Mouse (Mus musculus) kidney, embryonic 16.5 days (tissue): ENCODE measurements around the gene Zswim3. TPM values are rescaled to one million over a fixed set of nuclear protein-coding genes. Genes with fewer than 3 reads are reported as not detected.

Source experiments
- ATAC-seq: fragments of 200-750 bp; cut with Nextera tagmentation; 2 replicates; pipeline ENCODE4 v1.8.0; 2017; ENCODE audit warnings: moderate TSS enrichment; ENCODE audit not compliant: low FRiP score, low TSS enrichment
- H3K27ac ChIP-seq: fragments of 300-500 bp; sonication (generic); 2 replicates; pipeline ENCODE4 v1.5.1; 2014; ENCODE audit warnings: low read length
- H3K27me3 ChIP-seq: fragments of 300-500 bp; sonication (generic); 2 replicates; pipeline ENCODE4 v1.6.1; 2014; ENCODE audit warnings: low read length, control low read depth, mixed read lengths; ENCODE audit not compliant: insufficient read depth
- H3K36me3 ChIP-seq: fragments of 300-500 bp; sonication (generic); 2 replicates; pipeline ENCODE4 v1.6.1; 2014; ENCODE audit warnings: low read length, control low read depth, mixed read lengths; ENCODE audit not compliant: insufficient read depth
- H3K4me1 ChIP-seq: fragments of 300-500 bp; sonication (generic); 2 replicates; pipeline ENCODE4 v1.6.1; 2014; ENCODE audit warnings: low read length, control low read depth, mixed read lengths; ENCODE audit not compliant: insufficient read depth
- H3K4me2 ChIP-seq: fragments of 300-500 bp; sonication (generic); replicated peaks from 2 replicates; pipeline ENCODE4 v1.6.1; 2014; ENCODE audit warnings: low read depth, low read length
- H3K4me3 ChIP-seq: fragments of 300-500 bp; sonication (generic); 2 replicates; pipeline ENCODE4 v1.5.1; 2014; ENCODE audit warnings: mild to moderate bottlenecking, low read length
- H3K9ac ChIP-seq: fragments of 300-500 bp; sonication (generic); replicated peaks from 2 replicates; pipeline ENCODE4 v1.6.1; 2014; ENCODE audit warnings: low read length
- H3K9me3 ChIP-seq: fragments of 300-500 bp; sonication (generic); 2 replicates; pipeline ENCODE4 v1.6.1; 2016; ENCODE audit warnings: low read length, control low read depth
- WGBS: fragments of 180-500 bp; shearing (Covaris S2); extraction: QIAGEN DNeasy Blood & Tissue Kit; methylation state at CpG from one replicate; pipeline ENCODE4 v1.1.7; 2014; 5-methylcytosine and 5-hydroxymethylcytosine counted together
- polyA plus RNA-seq: library from polyadenylated mRNA; unstranded; fragments of >200 nt; fragmentation: Nextera tagmentation; extraction: Ambion mirVana; gene quantifications from 2 replicates; pipeline ENCODE4 v1.2.1, GENCODE M21; 2015

Zswim3 gene
- polyA plus RNA-seq, result 10.6 and 11.9 TPM in 2 replicates

DNA sequence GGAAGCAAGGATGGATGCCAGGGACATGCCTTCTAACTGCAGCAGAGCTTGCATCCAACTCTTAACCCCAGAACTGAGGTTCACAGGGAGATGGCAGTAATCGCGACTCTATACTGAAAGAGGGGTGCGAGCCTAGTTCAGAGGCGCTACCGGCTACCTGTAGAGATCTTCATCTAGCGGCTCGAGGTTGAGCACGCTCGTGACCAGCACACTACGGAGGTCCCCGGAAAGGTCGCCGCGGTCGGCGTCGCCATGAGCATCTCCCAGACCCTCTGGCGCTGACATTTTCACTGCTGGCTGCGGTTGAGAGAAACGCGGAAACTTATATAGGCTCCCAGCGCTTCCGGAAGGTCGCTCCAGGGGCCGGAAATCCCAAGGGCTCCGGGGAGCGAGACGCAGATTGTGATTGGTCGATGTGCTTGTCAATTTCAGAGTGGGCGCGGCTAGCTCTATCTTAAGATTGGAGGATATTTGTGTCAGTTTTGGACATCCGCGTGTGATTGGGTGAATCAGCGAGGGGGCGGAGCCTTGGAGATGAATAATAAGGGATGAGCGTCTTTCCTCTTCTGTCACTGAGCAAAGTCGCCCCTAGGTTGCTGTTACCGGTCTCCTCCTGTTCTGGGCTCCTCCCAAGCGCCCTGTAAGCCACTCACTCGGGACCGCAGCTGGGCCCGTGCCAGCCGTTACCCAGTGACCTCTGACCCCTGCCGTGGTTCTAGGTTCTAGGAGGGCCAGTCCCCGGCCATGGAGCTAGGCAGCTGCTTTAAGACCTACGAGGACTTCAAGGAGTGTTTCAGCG, at the start of gene Zswim3, which contains the start of gene Acot8:
Gene Zswim3 (plus strand): TSS at position 566 of the 799 bp plus-strand sequence.
Gene Acot8 (minus strand): TSS at position 350 of the 799 bp plus-strand sequence.
- H3K4me3 ChIP-seq, result peak within 1 kb of the TSS; percentile 63
- H3K4me1 ChIP-seq, result peaks cover 24% of the 10 kb centered on the region
- under 1% methylated on average over 47 of the region's 47 CpGs for WGBS
- H3K9me3 ChIP-seq, result no peaks in the 10 kb centered on the region
- no peaks in the 10 kb centered on the region for H3K27me3 ChIP-seq
- peak within 1 kb of the TSS; percentile 84 for H3K27ac ChIP-seq
- H3K4me2 ChIP-seq, result peak within 1 kb of the TSS; percentile 86
- peak; percentile 98 for ATAC-seq
- H3K9ac ChIP-seq, result peak within 1 kb of the TSS; percentile 84
- H3K36me3 ChIP-seq, result peaks cover 11% of the 10 kb centered on the region

DNA sequence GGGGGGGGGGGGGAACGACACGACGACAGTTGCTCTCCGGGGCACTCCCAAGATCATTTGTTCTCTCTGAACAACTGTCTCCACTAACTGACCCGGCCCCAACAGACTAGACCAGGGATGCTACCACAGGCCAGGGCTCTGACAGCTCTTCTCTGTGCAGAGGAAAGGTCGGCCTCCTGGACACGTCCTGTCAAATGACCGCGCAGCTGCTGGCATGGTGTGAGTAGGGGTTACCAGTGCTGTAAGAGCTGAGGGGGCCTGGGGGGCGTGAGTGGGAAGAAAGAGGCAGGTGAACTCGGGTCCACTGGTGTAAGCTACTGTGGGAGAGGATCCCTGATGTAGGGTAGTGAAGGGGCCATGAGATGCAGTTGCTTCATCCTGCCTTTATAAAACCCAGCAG, 47.1 kb upstream of the Zswim3 start:
- H3K27me3 ChIP-seq, result no peaks in the 10 kb centered on the region
- no peak overlapping the region for H3K4me2 ChIP-seq
- 82% methylated on average over 11 of the region's 11 CpGs for WGBS
- no peak for ATAC-seq
- H3K9me3 ChIP-seq, result no peaks in the 10 kb centered on the region
- no peaks in the 10 kb centered on the region for H3K4me1 ChIP-seq
- no peak overlapping the region for H3K27ac ChIP-seq
- peaks cover 87% of the 10 kb centered on the region for H3K36me3 ChIP-seq
- H3K4me3 ChIP-seq, result no peak overlapping the region
- H3K9ac ChIP-seq, result no peak overlapping the region

DNA sequence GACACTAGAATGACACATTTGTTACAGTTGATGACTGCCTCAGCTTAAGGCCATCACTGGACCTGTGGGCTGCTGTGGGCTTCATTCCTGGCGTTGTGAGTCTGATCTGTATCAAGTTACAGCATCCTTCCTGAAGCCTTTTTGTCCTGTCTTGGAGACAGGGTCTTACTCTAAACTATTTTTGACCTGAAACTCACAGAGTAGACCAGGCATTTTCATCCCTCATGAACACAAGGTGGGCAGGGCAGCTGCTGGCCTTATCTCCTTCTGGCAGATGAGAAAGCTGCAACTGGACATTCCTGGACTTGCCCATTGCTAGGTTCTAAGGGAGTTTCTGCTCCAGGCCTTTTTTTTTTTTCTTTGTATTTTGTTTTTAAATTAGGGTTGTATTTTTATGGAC, 46.2 kb upstream of the Zswim3 start:
- 28% methylated on average over 1 of the region's 1 CpGs for WGBS
- H3K9me3 ChIP-seq, result no peaks in the 10 kb centered on the region
- ATAC-seq, result no peak
- H3K9ac ChIP-seq, result no peak overlapping the region
- H3K4me2 ChIP-seq, result no peak overlapping the region
- H3K27me3 ChIP-seq, result no peaks in the 10 kb centered on the region
- no peak overlapping the region for H3K27ac ChIP-seq
- peaks cover 95% of the 10 kb centered on the region for H3K36me3 ChIP-seq
- no peak overlapping the region for H3K4me3 ChIP-seq
- H3K4me1 ChIP-seq, result no peaks in the 10 kb centered on the region

- peaks cover 89% of the 10 kb centered on the region for H3K36me3 ChIP-seq
- 83% methylated on average over 4 of the region's 4 CpGs for WGBS
- no peak for ATAC-seq
- H3K4me2 ChIP-seq, result no peak overlapping the region
- no peaks in the 10 kb centered on the region for H3K9me3 ChIP-seq
- H3K9ac ChIP-seq, result no peak overlapping the region
- no peaks in the 10 kb centered on the region for H3K27me3 ChIP-seq
- no peaks in the 10 kb centered on the region for H3K4me1 ChIP-seq
- H3K4me3 ChIP-seq, result no peak overlapping the region
- H3K27ac ChIP-seq, result no peak overlapping the region
These were observed 44.7 kb upstream of the Zswim3 start for GRCm38 (mm10) chr2:164760059-164760833.

DNA sequence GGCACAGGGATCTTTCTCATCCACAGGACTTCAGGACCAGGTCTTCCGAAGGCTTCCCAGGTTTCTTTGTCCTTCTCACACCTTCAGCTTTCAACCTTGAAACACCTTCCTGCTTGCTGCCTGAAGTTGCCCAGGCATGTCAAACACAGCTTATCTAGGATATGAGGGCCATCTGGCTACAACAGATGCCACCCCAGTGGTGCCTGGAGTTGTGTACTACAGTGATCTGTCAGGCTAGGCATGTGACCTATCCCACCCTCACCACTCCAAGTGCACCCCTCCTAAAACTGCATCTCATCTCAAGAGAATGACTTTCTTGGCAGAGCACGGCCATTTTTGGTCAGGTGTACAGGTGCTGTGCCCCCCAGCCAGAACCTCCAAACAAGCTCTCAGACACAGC, 43.4 kb upstream of the Zswim3 start:
- ATAC-seq, result peak; percentile 57; the same call in 1 of the 2 replicates
- Histone ChIP-seq H3K27ac (no peak overlapping the region), H3K9ac (no peak overlapping the region), H3K4me2 (no peak overlapping the region), H3K36me3 (peaks cover 85% of the 10 kb centered on the region), H3K4me1 (no peaks in the 10 kb centered on the region), H3K27me3 (no peaks in the 10 kb centered on the region), H3K9me3 (no peaks in the 10 kb centered on the region), H3K4me3 (no peak overlapping the region)
- 90% methylated on average over 2 of the region's 2 CpGs for WGBS

DNA sequence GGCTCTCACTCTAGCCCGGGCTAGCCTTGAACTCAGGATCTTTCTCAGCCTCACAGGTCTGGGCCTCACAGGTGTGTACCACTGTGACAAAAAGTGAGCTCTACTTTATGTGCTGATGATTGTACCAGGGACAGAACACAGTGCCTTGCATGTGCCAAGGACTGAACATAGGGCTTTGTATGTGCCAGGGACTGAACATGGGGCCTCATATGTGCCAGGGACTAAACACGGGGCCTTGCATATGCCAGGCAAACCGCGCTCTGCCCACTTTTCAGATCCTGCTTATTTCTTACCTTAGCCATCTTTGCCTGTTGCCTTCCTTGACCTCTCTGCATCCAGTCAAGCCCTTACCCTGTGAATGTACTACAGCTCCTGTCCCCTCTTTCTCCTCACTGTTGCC, 42.9 kb upstream of the Zswim3 start:
- 89% methylated on average over 4 of the region's 4 CpGs for WGBS
- peaks cover 83% of the 10 kb centered on the region for H3K36me3 ChIP-seq
- H3K27me3 ChIP-seq, result no peaks in the 10 kb centered on the region
- H3K4me1 ChIP-seq, result no peaks in the 10 kb centered on the region
- H3K9me3 ChIP-seq, result no peaks in the 10 kb centered on the region
- ATAC-seq, result no peak
- no peak overlapping the region for H3K4me2 ChIP-seq
- H3K4me3 ChIP-seq, result no peak overlapping the region
- no peak overlapping the region for H3K27ac ChIP-seq
- H3K9ac ChIP-seq, result no peak overlapping the region

GRCm38 (mm10) chr2:164762593-164762992, 42.3 kb upstream of the Zswim3 start:
- Histone ChIP-seq H3K36me3 (peaks cover 83% of the 10 kb centered on the region), H3K27ac (no peak overlapping the region), H3K9ac (no peak overlapping the region), H3K4me3 (no peak overlapping the region), H3K4me2 (no peak overlapping the region), H3K9me3 (no peaks in the 10 kb centered on the region), H3K4me1 (no peaks in the 10 kb centered on the region), H3K27me3 (no peaks in the 10 kb centered on the region)
- 88% methylated on average over 7 of the region's 7 CpGs for WGBS
- no peak for ATAC-seq

GRCm38 (mm10) chr2:164765841-164766240, 39.1 kb upstream of the Zswim3 start:
- peaks cover 55% of the 10 kb centered on the region for H3K36me3 ChIP-seq
- ATAC-seq, result no peak
- peaks cover 9% of the 10 kb centered on the region for H3K4me1 ChIP-seq
- H3K27me3 ChIP-seq, result no peaks in the 10 kb centered on the region
- H3K9ac ChIP-seq, result no peak overlapping the region
- no peak overlapping the region for H3K27ac ChIP-seq
- 86% methylated on average over 3 of the region's 3 CpGs for WGBS
- H3K4me2 ChIP-seq, result no peak overlapping the region
- no peak overlapping the region for H3K4me3 ChIP-seq
- H3K9me3 ChIP-seq, result no peaks in the 10 kb centered on the region

- Histone ChIP-seq H3K4me3 (no peak overlapping the region), H3K9ac (no peak overlapping the region), H3K27me3 (no peaks in the 10 kb centered on the region), H3K4me1 (peaks cover 25% of the 10 kb centered on the region), H3K27ac (0 out of 2 replicates have a peak overlapping the region, but pooled peaks have one; percentile 17), H3K9me3 (no peaks in the 10 kb centered on the region), H3K36me3 (peaks cover 50% of the 10 kb centered on the region), H3K4me2 (no peak overlapping the region)
- 92% methylated on average over 15 of the region's 15 CpGs for WGBS
- no peak for ATAC-seq
These were observed 36.9 kb upstream of the Zswim3 start for GRCm38 (mm10) chr2:164767812-164768540.
